Mouse (Mus musculus) G1E (cell line): ENCODE data around the gene Sorcs1. TPM values are rescaled to one million over a fixed set of nuclear protein-coding genes. Genes with fewer than 3 reads are reported as not detected.
A peak's percentile ranks its signal among the peaks of the same experiment; 100 is the strongest.

Experiments
- ATAC-seq: 2 replicates; pipeline ENCODE4 v1.8.0; 2016; ENCODE audit warnings: mild to moderate bottlenecking; ENCODE audit not compliant: insufficient number of reproducible peaks, poor library complexity, low FRiP score, severe bottlenecking; ENCODE audit errors: extremely low read depth
- DNase-seq: peaks from one replicate; pipeline ENCODE4 v3.0.0; 2012; ENCODE audit warnings: low spot score
- H3K27me3 ChIP-seq: 2 replicates; pipeline ENCODE4 v1.6.1; 2012; ENCODE audit warnings: mild to moderate bottlenecking, low read length, inconsistent platforms; ENCODE audit not compliant: insufficient read depth
- H3K36me3 ChIP-seq: replicated peaks from 2 replicates; pipeline ENCODE3; 2012; ENCODE audit warnings: mild to moderate bottlenecking, inconsistent platforms
- H3K4me1 ChIP-seq: 2 replicates; pipeline ENCODE4 v1.6.1; 2012; ENCODE audit warnings: low read depth, low read length, inconsistent platforms, mixed read lengths; ENCODE audit not compliant: insufficient read depth
- H3K4me3 ChIP-seq: 2 replicates; pipeline ENCODE4 v1.5.1; 2012; ENCODE audit warnings: low read depth, mild to moderate bottlenecking, inconsistent platforms, low read length, moderate library complexity, mixed read lengths
- H3K9me3 ChIP-seq: replicated peaks from 2 replicates; pipeline ENCODE4 v1.6.1; 2012; ENCODE audit warnings: inconsistent platforms
- CTCF ChIP-seq: IDR thresholded peaks from 2 replicates; pipeline ENCODE4 v1.5.1; 2012; ENCODE audit warnings: low read depth, low read length, inconsistent platforms, mixed read lengths
- GATA1 ChIP-seq: IDR thresholded peaks from 2 replicates; pipeline ENCODE4 v1.6.1; 2012; ENCODE audit warnings: borderline replicate concordance, low read length, inconsistent platforms, mixed read lengths
- GATA2 ChIP-seq: IDR thresholded peaks from 2 replicates; pipeline ENCODE4 v1.6.1; 2012; ENCODE audit warnings: low read depth, low read length, inconsistent platforms, borderline replicate concordance
- POLR2AphosphoS5 ChIP-seq: IDR thresholded peaks from 2 replicates; pipeline ENCODE4 v1.6.1; 2012; ENCODE audit warnings: low read depth, low read length, inconsistent platforms; ENCODE audit not compliant: insufficient replicate concordance
- TAL1 ChIP-seq: conservative IDR thresholded peaks from 2 replicates; pipeline ENCODE4 v1.6.1; 2012; ENCODE audit warnings: low read depth, low read length, inconsistent platforms, mixed read lengths
- polyA plus RNA-seq: library from polyadenylated mRNA; stranded (reverse); fragments of >175 nt; gene quantifications from 2 replicates; pipeline ENCODE4 v1.2.3, GENCODE M21; 2012
- total RNA-seq, 2 experiments: library from RNA; stranded (forward) in 1 of 2; stranded (reverse) in 1 of 2; fragments of 200-1000 nt in 1 of 2; fragments of >200 nt in 1 of 2; fragmentation: Nextera tagmentation in 1 of 2; gene quantifications; 2 replicates each; pipeline ENCODE4 v1.2.3; 2014 to 2017

Gene Sorcs1
- total and polyA plus RNA-seq, 3 experiments: under 0.01 TPM; not detected in 2

GRCm38 (mm10) chr19:50185769-50186715 is 492.4 kb downstream of the Sorcs1 start:
- Histone ChIP-seq H3K4me1 (no peaks in the 10 kb centered on the region), H3K36me3 (no peaks in the 10 kb centered on the region), H3K27me3 (no peaks in the 10 kb centered on the region), H3K4me3 (no peak overlapping the region), H3K9me3 (peaks cover 21% of the 10 kb centered on the region)
- ATAC-seq (no peak), DNase-seq (no peak)
- TF ChIP-seq CTCF (no peak), POLR2AphosphoS5 (no peak), GATA1 (no peak), GATA2 (no peak), TAL1 (no peak)

GRCm38 (mm10) chr19:50184901-50185623 is 493.4 kb downstream of the Sorcs1 start:
- no peak overlapping the region for H3K4me3 ChIP-seq
- DNase-seq (no peak), ATAC-seq (no peak)
- TF ChIP-seq GATA1 (no peak), CTCF (peak; percentile 35; the same call in 1 of the 2 replicates), TAL1 (no peak), POLR2AphosphoS5 (no peak), GATA2 (no peak)
- H3K36me3 ChIP-seq: no peaks in the 10 kb centered on the region
- H3K27me3 ChIP-seq: no peaks in the 10 kb centered on the region
- peaks cover 21% of the 10 kb centered on the region for H3K9me3 ChIP-seq
- H3K4me1 ChIP-seq: no peaks in the 10 kb centered on the region

GRCm38 (mm10) chr19:50178851-50179250 is 499.6 kb downstream of the Sorcs1 start:
- H3K27me3 ChIP-seq: no peaks in the 10 kb centered on the region
- ATAC-seq (no peak), DNase-seq (no peak)
- no peak for TF ChIP-seq TAL1
- TF ChIP-seq CTCF: no peak
- TF ChIP-seq GATA2: no peak
- TF ChIP-seq POLR2AphosphoS5: no peak
- no peaks in the 10 kb centered on the region for H3K4me1 ChIP-seq
- no peak overlapping the region for H3K4me3 ChIP-seq
- peaks cover 14% of the 10 kb centered on the region for H3K9me3 ChIP-seq
- H3K36me3 ChIP-seq: no peaks in the 10 kb centered on the region

- H3K36me3 ChIP-seq: no peaks in the 10 kb centered on the region
- no peaks in the 10 kb centered on the region for H3K4me1 ChIP-seq
- DNase-seq (no peak), ATAC-seq (no peak)
- H3K9me3 ChIP-seq: peaks cover 17% of the 10 kb centered on the region
- no peak overlapping the region for H3K4me3 ChIP-seq
- no peak for TF ChIP-seq GATA2
- no peak for TF ChIP-seq POLR2AphosphoS5
- TF ChIP-seq GATA1: no peak
- TF ChIP-seq TAL1: no peak
- no peak for TF ChIP-seq CTCF
- no peaks in the 10 kb centered on the region for H3K27me3 ChIP-seq
Observed at GRCm38 (mm10) chr19:50178151-50178550, 500.3 kb downstream of the Sorcs1 start.

GRCm38 (mm10) chr19:50171849-50172248 is 506.6 kb downstream of the Sorcs1 start:
- no peak for ATAC-seq
- TF ChIP-seq TAL1 (no peak), POLR2AphosphoS5 (no peak), GATA1 (no peak), CTCF (no peak), GATA2 (no peak)
- H3K4me1 ChIP-seq: no peaks in the 10 kb centered on the region
- H3K9me3 ChIP-seq: 0 out of 2 replicates have a peak, but pooled peaks cover 2% of the 10 kb centered on the region
- H3K27me3 ChIP-seq: no peaks in the 10 kb centered on the region
- no peak overlapping the region for H3K4me3 ChIP-seq
- H3K36me3 ChIP-seq: no peaks in the 10 kb centered on the region
- DNase-seq: no peak

- no peaks in the 10 kb centered on the region for H3K4me1 ChIP-seq
- no peak overlapping the region for H3K4me3 ChIP-seq
- H3K9me3 ChIP-seq: peaks cover 5% of the 10 kb centered on the region; the same call in 1 of the 2 replicates
- TF ChIP-seq POLR2AphosphoS5 (no peak), CTCF (no peak), GATA1 (no peak), GATA2 (no peak), TAL1 (no peak)
- H3K27me3 ChIP-seq: no peaks in the 10 kb centered on the region
- no peaks in the 10 kb centered on the region for H3K36me3 ChIP-seq
- DNase-seq: no peak
- no peak for ATAC-seq
Observed at GRCm38 (mm10) chr19:50151111-50151510, 527.3 kb downstream of the Sorcs1 start.
